Mouse (Mus musculus): ENCODE data around the gene Scn1b. TPM values are rescaled to one million over a fixed set of nuclear protein-coding genes. Genes with fewer than 3 reads are reported as not detected.

The Scn1b gene
- polyA plus RNA-seq, 1 experiment, result 41.6 TPM

GRCm38 (mm10) chr7:31076492-31076891 lies 50.3 kb downstream of the Scn1b start, which contains the start of gene Fxyd3:
Gene Fxyd3 (minus strand): TSS chr7:31076704.
- no peaks in the 10 kb centered on the region for H3K27me3 ChIP-seq (ENCODE audit: control insufficient read depth, insufficient read depth, low read length)
- no peak within 1 kb of the TSS for H3K4me3 ChIP-seq (ENCODE audit: extremely low read depth, insufficient read depth, insufficient read length)
- 85% methylated on average over 5 of the region's 5 CpGs for WGBS

GRCm38 (mm10) chr7:31074713-31075069 lies 52.1 kb downstream of the Scn1b start:
- no peak for TF ChIP-seq POLR2A (IDR thresholded peaks at IDR 0.05; ENCODE audit: low read depth, low read length)
- no peak for TF ChIP-seq CTCF (IDR thresholded peaks at IDR 0.05; ENCODE audit: extremely low read depth, insufficient read depth, insufficient read length, insufficient replicate concordance)
- no peak overlapping the region for H3K27ac ChIP-seq (ENCODE audit: insufficient read depth, low read length)
- no peaks in the 10 kb centered on the region for H3K4me1 ChIP-seq (ENCODE audit: control insufficient read depth, insufficient read depth, insufficient read length)
- H3K36me3 ChIP-seq (ENCODE audit: control insufficient read depth, insufficient read depth, low read length), result no peaks in the 10 kb centered on the region
- no peaks in the 10 kb centered on the region for H3K27me3 ChIP-seq (ENCODE audit: control insufficient read depth, insufficient read depth, low read length)
- no peak for DNase-seq (ENCODE audit: low read depth in 1 of 2, low spot score in 2 of 2)
- 85% methylated on average over 5 of the region's 5 CpGs for WGBS
- H3K4me3 ChIP-seq (ENCODE audit: extremely low read depth, insufficient read depth, insufficient read length), result no peak overlapping the region

More at GRCm38 (mm10) chr7:31076492-31076891, 50.3 kb downstream of the Scn1b start, which contains the start of gene Fxyd3:
- DNase-seq (ENCODE audit: low read depth in 1 of 2, low spot score in 2 of 2), result no peak
- Histone ChIP-seq H3K27ac (ENCODE audit: insufficient read depth, low read length) (no peak within 1 kb of the TSS), H3K36me3 (ENCODE audit: control insufficient read depth, insufficient read depth, low read length) (no peaks in the 10 kb centered on the region), H3K4me1 (ENCODE audit: control insufficient read depth, insufficient read depth, insufficient read length) (no peaks in the 10 kb centered on the region)
- TF ChIP-seq CTCF (IDR thresholded peaks at IDR 0.05; ENCODE audit: extremely low read depth, insufficient read depth, insufficient read length, insufficient replicate concordance), result no peak
- no peak for TF ChIP-seq POLR2A (IDR thresholded peaks at IDR 0.05; ENCODE audit: low read depth, low read length)

- H3K36me3 ChIP-seq (ENCODE audit: control insufficient read depth, insufficient read depth, low read length), result no peaks in the 10 kb centered on the region
- 79% methylated on average over 7 of the region's 7 CpGs for WGBS
- no peak overlapping the region for H3K4me3 ChIP-seq (ENCODE audit: extremely low read depth, insufficient read depth, insufficient read length)
- H3K4me1 ChIP-seq (ENCODE audit: control insufficient read depth, insufficient read depth, insufficient read length), result no peaks in the 10 kb centered on the region
- DNase-seq (ENCODE audit: low read depth in 1 of 2, low spot score in 2 of 2), result no peak
- H3K27ac ChIP-seq (ENCODE audit: insufficient read depth, low read length), result no peak overlapping the region
- H3K27me3 ChIP-seq (ENCODE audit: control insufficient read depth, insufficient read depth, low read length), result no peaks in the 10 kb centered on the region
- TF ChIP-seq CTCF (IDR thresholded peaks at IDR 0.05; ENCODE audit: extremely low read depth, insufficient read depth, insufficient read length, insufficient replicate concordance) (no peak), POLR2A (IDR thresholded peaks at IDR 0.05; ENCODE audit: low read depth, low read length) (no peak)
Measured at GRCm38 (mm10) chr7:31074061-31074712, 52.6 kb downstream of the Scn1b start.

- Histone ChIP-seq H3K4me1 (ENCODE audit: control insufficient read depth, insufficient read depth, insufficient read length) (no peaks in the 10 kb centered on the region), H3K36me3 (ENCODE audit: control insufficient read depth, insufficient read depth, low read length) (no peaks in the 10 kb centered on the region), H3K27me3 (ENCODE audit: control insufficient read depth, insufficient read depth, low read length) (no peaks in the 10 kb centered on the region), H3K4me3 (ENCODE audit: extremely low read depth, insufficient read depth, insufficient read length) (no peak overlapping the region), H3K27ac (ENCODE audit: insufficient read depth, low read length) (no peak overlapping the region)
- no peak for DNase-seq (ENCODE audit: low read depth in 1 of 2, low spot score in 2 of 2)
- TF ChIP-seq POLR2A (IDR thresholded peaks at IDR 0.05; ENCODE audit: low read depth, low read length) (no peak), CTCF (IDR thresholded peaks at IDR 0.05; ENCODE audit: extremely low read depth, insufficient read depth, insufficient read length, insufficient replicate concordance) (no peak)
Measured at GRCm38 (mm10) chr7:31073546-31073945, 53.3 kb downstream of the Scn1b start.

- H3K4me3 ChIP-seq (ENCODE audit: extremely low read depth, insufficient read depth, insufficient read length), result no peak overlapping the region
- no peaks in the 10 kb centered on the region for H3K36me3 ChIP-seq (ENCODE audit: control insufficient read depth, insufficient read depth, low read length)
- H3K27me3 ChIP-seq (ENCODE audit: control insufficient read depth, insufficient read depth, low read length), result no peaks in the 10 kb centered on the region
- H3K4me1 ChIP-seq (ENCODE audit: control insufficient read depth, insufficient read depth, insufficient read length), result no peaks in the 10 kb centered on the region
- WGBS, result 90% methylated on average over 9 of the region's 9 CpGs
- DNase-seq (ENCODE audit: low read depth in 1 of 2, low spot score in 2 of 2), result no peak
- no peak overlapping the region for H3K27ac ChIP-seq (ENCODE audit: insufficient read depth, low read length)
- no peak for TF ChIP-seq POLR2A (IDR thresholded peaks at IDR 0.05; ENCODE audit: low read depth, low read length)
- TF ChIP-seq CTCF (IDR thresholded peaks at IDR 0.05; ENCODE audit: extremely low read depth, insufficient read depth, insufficient read length, insufficient replicate concordance), result no peak
Measured at GRCm38 (mm10) chr7:31072326-31072725, 54.5 kb downstream of the Scn1b start.

- 89% methylated on average over 6 of the region's 6 CpGs for WGBS
- Histone ChIP-seq H3K36me3 (ENCODE audit: control insufficient read depth, insufficient read depth, low read length) (no peaks in the 10 kb centered on the region), H3K27me3 (ENCODE audit: control insufficient read depth, insufficient read depth, low read length) (no peaks in the 10 kb centered on the region), H3K4me1 (ENCODE audit: control insufficient read depth, insufficient read depth, insufficient read length) (no peaks in the 10 kb centered on the region), H3K4me3 (ENCODE audit: extremely low read depth, insufficient read depth, insufficient read length) (no peak overlapping the region), H3K27ac (ENCODE audit: insufficient read depth, low read length) (no peak overlapping the region)
- TF ChIP-seq POLR2A (IDR thresholded peaks at IDR 0.05; ENCODE audit: low read depth, low read length) (no peak), CTCF (IDR thresholded peaks at IDR 0.05; ENCODE audit: extremely low read depth, insufficient read depth, insufficient read length, insufficient replicate concordance) (no peak)
- no peak for DNase-seq (ENCODE audit: low read depth in 1 of 2, low spot score in 2 of 2)
Measured at GRCm38 (mm10) chr7:31070324-31070723, 56.5 kb downstream of the Scn1b start.

GRCm38 (mm10) chr7:31069491-31069890 lies 57.3 kb downstream of the Scn1b start:
- Histone ChIP-seq H3K4me3 (ENCODE audit: extremely low read depth, insufficient read depth, insufficient read length) (no peak overlapping the region), H3K36me3 (ENCODE audit: control insufficient read depth, insufficient read depth, low read length) (no peaks in the 10 kb centered on the region), H3K27ac (ENCODE audit: insufficient read depth, low read length) (no peak overlapping the region), H3K27me3 (ENCODE audit: control insufficient read depth, insufficient read depth, low read length) (no peaks in the 10 kb centered on the region), H3K4me1 (ENCODE audit: control insufficient read depth, insufficient read depth, insufficient read length) (no peaks in the 10 kb centered on the region)
- TF ChIP-seq CTCF (IDR thresholded peaks at IDR 0.05; ENCODE audit: extremely low read depth, insufficient read depth, insufficient read length, insufficient replicate concordance) (no peak), POLR2A (IDR thresholded peaks at IDR 0.05; ENCODE audit: low read depth, low read length) (no peak)
- no peak for DNase-seq (ENCODE audit: low read depth in 1 of 2, low spot score in 2 of 2)
- WGBS, result 87% methylated on average over 14 of the region's 14 CpGs
